Mouse (Mus musculus) heart, embryonic 11.5 days (tissue): ENCODE data around the gene Oxsr1. TPM values are rescaled to one million over a fixed set of nuclear protein-coding genes. Genes with fewer than 3 reads are reported as not detected.
"Not testable (repeated sequence)": the region's sequence is repeated elsewhere in the genome, so short reads cannot be mapped to it uniquely, and the experiment has no call there.

Source experiments
- ATAC-seq: fragments of 200-750 bp; cut with Nextera tagmentation; replicated peaks from 2 replicates; pipeline ENCODE4 v1.8.0; 2017; ENCODE audit warnings: moderate library complexity; ENCODE audit not compliant: insufficient number of reproducible peaks, low FRiP score, low TSS enrichment
- H3K27ac ChIP-seq: fragments of 300-500 bp; sonication (generic); 2 replicates; pipeline ENCODE4 v1.5.1; 2014; ENCODE audit warnings: mild to moderate bottlenecking, low read depth, low read length
- H3K27me3 ChIP-seq: fragments of 300-500 bp; sonication (generic); 2 replicates; pipeline ENCODE4 v1.6.1; 2014; ENCODE audit warnings: mild to moderate bottlenecking, low read length, mixed read lengths; ENCODE audit not compliant: control insufficient read depth, insufficient read depth
- H3K36me3 ChIP-seq: fragments of 300-500 bp; sonication (generic); 2 replicates; pipeline ENCODE4 v1.6.1; 2014; ENCODE audit warnings: mild to moderate bottlenecking, low read length, moderate library complexity, mixed read lengths; ENCODE audit not compliant: control insufficient read depth, insufficient read depth
- H3K4me1 ChIP-seq: fragments of 300-500 bp; sonication (generic); 2 replicates; pipeline ENCODE4 v1.6.1; 2014; ENCODE audit warnings: low read length; ENCODE audit not compliant: control insufficient read depth, insufficient read depth
- H3K4me2 ChIP-seq: fragments of 300-500 bp; sonication (generic); 2 replicates; pipeline ENCODE4 v1.6.1; 2014; ENCODE audit warnings: mild to moderate bottlenecking, moderate library complexity
- H3K4me3 ChIP-seq: fragments of 300-500 bp; sonication (generic); 2 replicates; pipeline ENCODE4 v1.5.1; 2014; ENCODE audit warnings: low read depth, low read length
- H3K9ac ChIP-seq: fragments of 300-500 bp; sonication (generic); 2 replicates; pipeline ENCODE4 v1.6.1; 2014; ENCODE audit warnings: mild to moderate bottlenecking, low read depth, low read length, moderate library complexity
- H3K9me3 ChIP-seq: fragments of 300-500 bp; sonication (generic); replicated peaks from 2 replicates; pipeline ENCODE4 v1.6.1; 2016; ENCODE audit warnings: low read length; ENCODE audit not compliant: control insufficient read depth
- WGBS: fragments of 180-500 bp; shearing (Covaris S2); extraction: QIAGEN DNeasy Blood & Tissue Kit; methylation state at CpG from one replicate; pipeline ENCODE4 v1.1.7; 2014; ENCODE audit not compliant: insufficient replicate concordance; 5-methylcytosine and 5-hydroxymethylcytosine counted together
- polyA plus RNA-seq: library from polyadenylated mRNA; unstranded; fragments of >200 nt; fragmentation: Nextera tagmentation; extraction: Ambion mirVana; gene quantifications from 2 replicates; pipeline ENCODE4 v1.2.1, GENCODE M21; 2014

Gene Oxsr1
- polyA plus RNA-seq, 1 experiment from 2014 or later: 9.9 TPM

- Histone ChIP-seq H3K4me3 (no peak overlapping the region), H3K27me3 (no peaks in the 10 kb centered on the region), H3K9ac (no peak overlapping the region), H3K4me1 (no peaks in the 10 kb centered on the region), H3K27ac (no peak overlapping the region), H3K36me3 (peaks cover 18% of the 10 kb centered on the region), H3K4me2 (no peak overlapping the region), H3K9me3 (no peaks in the 10 kb centered on the region)
- 88% methylated on average over 10 of the region's 10 CpGs for WGBS
- ATAC-seq: no peak
These were observed 81.8 kb downstream of the Oxsr1 start for GRCm38 (mm10) chr9:119240286-119240997.

DNA sequence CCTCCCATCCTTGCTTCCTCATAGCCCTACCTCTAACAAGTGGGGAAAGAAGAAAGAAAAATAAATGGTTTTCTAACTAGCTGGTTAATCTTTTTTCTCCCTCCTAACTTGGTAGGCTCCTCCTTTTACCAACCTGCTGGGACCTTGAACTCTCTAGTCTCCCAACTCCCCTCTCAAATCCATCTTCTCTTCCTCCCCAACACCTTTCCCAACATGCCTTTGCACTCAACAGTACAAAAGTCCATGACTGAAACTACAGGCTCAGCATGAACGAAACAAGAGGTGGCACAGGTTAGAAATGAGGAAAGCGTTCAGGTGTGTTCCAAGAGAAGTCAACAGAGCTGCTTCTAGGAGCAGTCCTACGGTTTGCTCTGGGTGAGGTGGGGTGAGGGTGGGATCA lies 83.0 kb downstream of the Oxsr1 start:
- H3K27me3 ChIP-seq: no peaks in the 10 kb centered on the region
- H3K9me3 ChIP-seq: no peaks in the 10 kb centered on the region
- H3K4me2 ChIP-seq: no peak overlapping the region
- H3K9ac ChIP-seq: no peak overlapping the region
- no peak overlapping the region for H3K4me3 ChIP-seq
- no peak overlapping the region for H3K27ac ChIP-seq
- H3K4me1 ChIP-seq: no peaks in the 10 kb centered on the region
- peaks cover 18% of the 10 kb centered on the region for H3K36me3 ChIP-seq
- WGBS: 88% methylated on average over 3 of the region's 3 CpGs
- no peak for ATAC-seq

DNA sequence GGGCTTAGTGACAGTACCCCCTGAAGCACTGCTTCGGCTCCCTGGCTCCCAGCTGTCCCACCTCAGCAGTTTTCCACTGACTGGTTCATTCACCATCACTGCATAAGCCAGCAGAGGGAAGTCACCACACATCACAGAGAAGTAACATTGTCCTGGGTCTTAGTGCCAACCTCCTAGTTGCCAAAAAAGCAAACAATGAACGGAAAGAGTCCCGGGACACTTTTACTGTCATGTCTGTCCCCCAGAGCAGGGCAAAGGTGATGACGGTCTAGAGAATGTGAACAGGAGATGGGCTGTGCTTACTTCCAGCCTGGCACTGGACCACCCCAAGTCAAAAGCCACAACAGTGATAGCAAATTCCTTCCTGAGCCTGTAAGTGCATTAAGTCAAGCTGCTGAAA lies 83.4 kb downstream of the Oxsr1 start:
- H3K4me3 ChIP-seq: no peak overlapping the region
- H3K27ac ChIP-seq: no peak overlapping the region
- no peak overlapping the region for H3K4me2 ChIP-seq
- no peaks in the 10 kb centered on the region for H3K9me3 ChIP-seq
- H3K27me3 ChIP-seq: no peaks in the 10 kb centered on the region
- H3K9ac ChIP-seq: no peak overlapping the region
- ATAC-seq: no peak
- H3K4me1 ChIP-seq: no peaks in the 10 kb centered on the region
- WGBS: 83% methylated on average over 4 of the region's 4 CpGs
- peaks cover 13% of the 10 kb centered on the region for H3K36me3 ChIP-seq

- Histone ChIP-seq H3K36me3 (no peaks in the 10 kb centered on the region), H3K9me3 (no peaks in the 10 kb centered on the region), H3K4me1 (no peaks in the 10 kb centered on the region), H3K27me3 (no peaks in the 10 kb centered on the region), H3K4me3 (no peak overlapping the region), H3K4me2 (no peak overlapping the region), H3K27ac (no peak overlapping the region), H3K9ac (no peak overlapping the region)
- ATAC-seq: no peak
- WGBS: 89% methylated on average over 7 of the region's 7 CpGs
These were observed 90.7 kb downstream of the Oxsr1 start for GRCm38 (mm10) chr9:119231552-119231951.

DNA sequence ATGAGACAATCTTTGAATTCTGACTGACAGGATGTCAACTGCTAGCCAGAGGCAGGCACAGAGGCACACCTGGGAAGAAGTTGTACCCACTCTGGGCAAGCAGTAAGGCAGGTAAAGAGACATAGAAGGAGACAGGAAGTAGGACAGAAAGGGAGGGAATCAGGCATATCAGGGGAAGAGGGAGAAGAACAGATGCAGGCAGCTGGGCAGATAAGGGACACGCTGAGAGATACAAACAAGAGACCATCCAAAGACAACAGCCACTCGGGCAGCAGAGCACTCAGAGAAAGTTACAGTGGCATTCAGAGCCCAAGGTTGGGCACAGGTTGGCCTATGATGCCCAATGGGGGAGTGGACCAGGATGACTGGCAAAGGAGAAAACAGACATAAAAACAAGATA lies 91.4 kb downstream of the Oxsr1 start:
- H3K9ac ChIP-seq: no peak overlapping the region
- no peaks in the 10 kb centered on the region for H3K9me3 ChIP-seq
- H3K4me1 ChIP-seq: no peaks in the 10 kb centered on the region
- no peak overlapping the region for H3K27ac ChIP-seq
- no peak overlapping the region for H3K4me2 ChIP-seq
- no peak overlapping the region for H3K4me3 ChIP-seq
- WGBS: 41% methylated on average over 2 of the region's 2 CpGs
- no peaks in the 10 kb centered on the region for H3K27me3 ChIP-seq
- H3K36me3 ChIP-seq: no peaks in the 10 kb centered on the region; the same call in 1 of the 2 replicates
- ATAC-seq: no peak

- no peak overlapping the region for H3K4me3 ChIP-seq
- H3K4me2 ChIP-seq: no peak overlapping the region
- H3K27me3 ChIP-seq: no peaks in the 10 kb centered on the region
- ATAC-seq: no peak
- H3K36me3 ChIP-seq: peaks cover 11% of the 10 kb centered on the region; the same call in 1 of the 2 replicates
- H3K4me1 ChIP-seq: no peaks in the 10 kb centered on the region
- no peaks in the 10 kb centered on the region for H3K9me3 ChIP-seq
- no peak overlapping the region for H3K27ac ChIP-seq
- WGBS: 76% methylated on average over 4 of the region's 4 CpGs
- no peak overlapping the region for H3K9ac ChIP-seq
These were observed 102.0 kb downstream of the Oxsr1 start for GRCm38 (mm10) chr9:119220249-119220648.

GRCm38 (mm10) chr9:119219667-119220066 lies 102.6 kb downstream of the Oxsr1 start:
- no peak for ATAC-seq
- no peak overlapping the region for H3K9ac ChIP-seq
- 66% methylated on average over 2 of the region's 2 CpGs for WGBS
- H3K27me3 ChIP-seq: no peaks in the 10 kb centered on the region
- H3K9me3 ChIP-seq: no peaks in the 10 kb centered on the region
- no peak overlapping the region for H3K4me3 ChIP-seq
- no peak overlapping the region for H3K27ac ChIP-seq
- no peak overlapping the region for H3K4me2 ChIP-seq
- peaks cover 8% of the 10 kb centered on the region; the same call in 1 of the 2 replicates for H3K36me3 ChIP-seq
- no peaks in the 10 kb centered on the region for H3K4me1 ChIP-seq

DNA sequence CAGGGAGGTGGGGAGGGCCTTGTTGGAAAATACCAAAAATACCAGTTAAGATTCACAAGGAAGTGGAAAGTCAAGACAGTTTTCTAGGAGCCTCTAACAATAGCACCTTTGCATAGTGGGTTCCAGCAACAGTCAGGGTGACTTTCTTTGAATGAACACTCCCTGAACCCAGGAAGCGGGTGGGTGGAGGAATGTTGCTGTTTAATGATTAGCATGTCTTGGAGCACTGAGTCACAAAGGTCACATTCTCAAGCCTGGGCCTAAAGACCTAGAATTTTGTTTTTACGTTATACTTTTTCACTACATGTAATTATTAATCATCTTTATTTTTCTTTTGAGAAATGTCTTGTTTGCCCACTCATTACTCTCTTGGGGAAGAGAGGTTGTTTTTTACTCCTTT lies 106.9 kb downstream of the Oxsr1 start:
- H3K4me3 ChIP-seq, ATAC-seq, H3K27me3 ChIP-seq, H3K9ac ChIP-seq, H3K27ac ChIP-seq, H3K4me2 ChIP-seq, H3K4me1 ChIP-seq, H3K9me3 ChIP-seq, H3K36me3 ChIP-seq: not testable (repeated sequence)
- WGBS: 81% methylated on average over 2 of the region's 2 CpGs

DNA sequence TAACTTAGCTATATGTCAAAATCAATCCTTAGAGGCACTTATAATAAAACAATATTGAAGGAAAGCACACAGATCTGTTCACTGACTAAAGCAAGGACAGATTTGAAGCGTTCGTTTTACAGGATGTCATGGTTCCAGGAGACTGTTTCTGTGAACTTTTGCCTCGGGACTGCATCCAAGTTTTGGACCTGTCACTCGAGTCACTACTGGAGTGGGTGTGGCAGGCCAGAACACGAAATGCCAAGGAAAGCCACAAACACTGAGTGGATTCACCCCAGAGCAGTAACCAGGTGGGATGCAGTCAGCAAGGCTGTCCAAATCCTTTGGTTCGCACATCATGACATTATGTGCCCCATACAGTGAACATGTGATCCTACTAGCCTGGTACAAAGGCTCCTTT lies 107.6 kb downstream of the Oxsr1 start:
- WGBS: 82% methylated on average over 6 of the region's 6 CpGs
- ATAC-seq: no peak

More for the DNA sequence above, 107.6 kb downstream of the Oxsr1 start:
- H3K27me3 ChIP-seq: no peaks in the 10 kb centered on the region
- H3K4me3 ChIP-seq: no peak overlapping the region
- H3K9me3 ChIP-seq: no peaks in the 10 kb centered on the region
- H3K4me2 ChIP-seq: no peak overlapping the region
- H3K36me3 ChIP-seq: no peaks in the 10 kb centered on the region
- no peak overlapping the region for H3K27ac ChIP-seq
- H3K4me1 ChIP-seq: no peaks in the 10 kb centered on the region
- H3K9ac ChIP-seq: no peak overlapping the region
